Mouse (Mus musculus) bone marrow macrophage, adult 2 months (primary cell): ENCODE measurements around the gene Rnps1. TPM values are rescaled to one million over a fixed set of nuclear protein-coding genes. Genes with fewer than 3 reads are reported as not detected.
A peak's percentile ranks its signal among the peaks of the same experiment; 100 is the strongest.

Source experiments
- H3K27ac ChIP-seq: 2 replicates; pipeline ENCODE4 v1.5.1; 2012; ENCODE audit warnings: low read depth, low read length; ENCODE audit not compliant: insufficient read depth
- H3K4me1 ChIP-seq: 2 replicates; pipeline ENCODE4 v1.6.1; 2012; ENCODE audit warnings: low read length; ENCODE audit not compliant: control insufficient read depth, insufficient read depth
- H3K4me3 ChIP-seq: 2 replicates; pipeline ENCODE4 v1.5.1; 2012; ENCODE audit warnings: mild to moderate bottlenecking, low read length, moderate library complexity; ENCODE audit not compliant: insufficient read depth
- CTCF ChIP-seq: IDR thresholded peaks from 2 replicates; pipeline ENCODE4 v1.5.1; 2012; ENCODE audit warnings: low read depth, mild to moderate bottlenecking, low read length, moderate library complexity
- POLR2A ChIP-seq: IDR thresholded peaks from 2 replicates; pipeline ENCODE4 v1.6.1; 2012; ENCODE audit warnings: mild to moderate bottlenecking, low read depth, low read length, borderline replicate concordance
- polyA plus RNA-seq: library from polyadenylated mRNA; stranded (reverse); fragments of >200 nt; gene quantifications from 2 replicates; pipeline ENCODE4 v1.2.4, GENCODE M21; 2012; ENCODE audit not compliant: missing spikeins, insufficient read depth, insufficient read length

The Rnps1 gene
- polyA plus RNA-seq, 1 experiment = 65.0 TPM

GRCm38 (mm10) chr17:24449507-24449906, 35.1 kb downstream of the Rnps1 start:
- no peak for TF ChIP-seq CTCF
- TF ChIP-seq POLR2A = no peak
- Histone ChIP-seq H3K4me1 (peaks cover 26% of the 10 kb centered on the region), H3K27ac (no peak overlapping the region), H3K4me3 (no peak overlapping the region)

- Histone ChIP-seq H3K4me3 (no peak overlapping the region), H3K27ac (no peak overlapping the region), H3K4me1 (peaks cover 33% of the 10 kb centered on the region)
- TF ChIP-seq POLR2A (no peak), CTCF (no peak)
Measured at GRCm38 (mm10) chr17:24451220-24451619, 36.9 kb downstream of the Rnps1 start.

GRCm38 (mm10) chr17:24453372-24453771, 39.0 kb downstream of the Rnps1 start:
- TF ChIP-seq POLR2A (no peak), CTCF (no peak)
- H3K4me3 ChIP-seq = no peak overlapping the region
- no peak overlapping the region for H3K27ac ChIP-seq
- peaks cover 17% of the 10 kb centered on the region for H3K4me1 ChIP-seq

DNA sequence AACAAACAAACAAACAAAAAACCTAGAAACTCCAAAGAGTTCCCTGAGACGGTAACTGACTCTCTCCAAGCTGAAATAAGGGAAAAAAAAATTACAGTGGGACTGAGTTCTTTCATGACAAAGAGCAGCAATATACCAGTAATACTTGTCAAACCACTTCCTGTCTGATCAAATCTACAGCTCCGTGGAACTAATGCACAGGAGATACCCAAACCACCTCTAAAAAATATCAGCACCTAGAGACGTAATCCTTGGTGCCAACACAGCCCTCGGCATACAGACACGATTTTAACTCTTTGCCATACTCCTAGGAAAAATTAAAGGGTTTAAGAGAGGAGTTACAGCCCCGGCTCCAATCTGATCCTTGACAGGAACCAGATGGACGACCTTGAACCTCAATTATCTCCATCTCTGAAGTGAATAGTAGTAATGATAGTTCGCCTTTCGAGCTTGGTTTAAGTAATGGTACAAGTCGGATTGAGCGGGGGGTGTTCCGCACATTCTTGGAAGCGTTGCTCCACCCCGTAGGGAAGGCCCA, 39.9 kb downstream of the Rnps1 start:
- TF ChIP-seq CTCF = no peak
- TF ChIP-seq POLR2A = no peak
- Histone ChIP-seq H3K27ac (no peak overlapping the region), H3K4me1 (peaks cover 17% of the 10 kb centered on the region), H3K4me3 (peak overlapping the region; percentile 87)

GRCm38 (mm10) chr17:24454756-24455522, 40.6 kb downstream of the Rnps1 start:
- Histone ChIP-seq H3K27ac (peak overlapping the region; percentile 89), H3K4me1 (peaks cover 17% of the 10 kb centered on the region), H3K4me3 (peak overlapping the region; percentile 87)
- TF ChIP-seq CTCF (no peak), POLR2A (0 out of 2 replicates have a peak, but pooled peaks have one; percentile 69)

DNA sequence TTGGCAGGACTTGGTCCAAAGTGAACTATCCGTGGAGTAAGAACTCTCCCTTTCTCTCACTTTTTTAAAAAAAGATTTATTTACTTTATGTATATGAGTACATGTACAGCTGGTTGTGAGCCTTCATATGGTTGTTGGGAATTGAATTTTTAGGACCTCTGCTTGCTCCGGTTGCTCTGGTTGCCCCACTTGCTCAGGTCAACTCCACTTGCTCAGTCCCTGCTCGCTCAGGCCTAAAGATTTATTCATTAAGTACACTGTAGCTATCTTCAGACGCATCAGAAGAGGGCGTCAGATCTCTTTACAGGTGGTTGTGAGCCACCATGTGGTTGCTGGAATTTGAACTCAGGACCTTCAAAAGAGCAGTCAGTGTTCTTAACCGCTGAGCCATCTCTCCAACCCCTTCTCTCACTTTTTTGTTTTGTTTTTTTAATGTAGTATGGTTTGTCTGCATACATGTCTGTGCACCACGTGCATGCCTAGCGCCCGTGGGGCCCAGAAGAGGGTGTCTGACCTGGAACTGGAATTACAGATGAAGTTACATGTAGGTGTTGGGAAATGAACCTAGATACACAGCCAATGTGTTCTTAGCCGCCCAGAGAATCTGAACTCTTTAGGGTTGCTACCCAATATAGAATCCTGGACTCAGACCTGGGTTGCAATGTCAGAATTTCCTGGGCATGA, 41.3 kb downstream of the Rnps1 start:
- peak overlapping the region; percentile 19; the same call in 1 of the 2 replicates for H3K4me3 ChIP-seq
- H3K4me1 ChIP-seq = peaks cover 17% of the 10 kb centered on the region
- H3K27ac ChIP-seq = peak overlapping the region; percentile 19; the same call in 1 of the 2 replicates

GRCm38 (mm10) chr17:24461580-24461979, 47.2 kb downstream of the Rnps1 start:
- Histone ChIP-seq H3K27ac (no peak overlapping the region), H3K4me1 (0 out of 2 replicates have a peak, but pooled peaks cover 3% of the 10 kb centered on the region), H3K4me3 (no peak overlapping the region)
- TF ChIP-seq POLR2A (no peak), CTCF (no peak)

GRCm38 (mm10) chr17:24462932-24463331, 48.6 kb downstream of the Rnps1 start:
- no peak overlapping the region for H3K4me3 ChIP-seq
- TF ChIP-seq POLR2A (no peak), CTCF (no peak)
- H3K4me1 ChIP-seq = 0 out of 2 replicates have a peak, but pooled peaks cover 3% of the 10 kb centered on the region
- no peak overlapping the region for H3K27ac ChIP-seq

GRCm38 (mm10) chr17:24463374-24464133, 49.2 kb downstream of the Rnps1 start:
- TF ChIP-seq POLR2A (no peak), CTCF (no peak)
- H3K4me1 ChIP-seq = 0 out of 2 replicates have a peak, but pooled peaks cover 3% of the 10 kb centered on the region

More at GRCm38 (mm10) chr17:24463374-24464133, 49.2 kb downstream of the Rnps1 start:
- H3K27ac ChIP-seq = no peak overlapping the region
- no peak overlapping the region for H3K4me3 ChIP-seq
